Mouse (Mus musculus): ENCODE measurements at regions not wholly inside any gene's neighbourhood (a gene's known extent, or its start where the extent isn't known, plus 50 kb on each side); places are given as distances from the start of the nearest gene placed in this dataset.

GRCm38 (mm10) chr11:8251360-8251759 lies 413.0 kb downstream of the Tns3 start:
- TF ChIP-seq POLR2A (IDR thresholded peaks at IDR 0.05; ENCODE audit: low read depth, low read length) (no peak), CTCF (IDR thresholded peaks at IDR 0.05; ENCODE audit: borderline replicate concordance, insufficient read depth, low read length) (no peak)

Measured in embryonic fibroblast, embryonic 13.5 days (primary cell).